Mouse (Mus musculus): ENCODE measurements around the gene Gm48551.

The Gm48551 gene

GRCm38 (mm10) chr10:81356991-81357844, 27.0 kb upstream of the Gm48551 start, which contains the start of gene Mfsd12:
Gene Mfsd12 (plus strand): TSS chr10:81357491.
- peak; percentile 91 for DNase-seq (ENCODE audit: low spot score)

DNA sequence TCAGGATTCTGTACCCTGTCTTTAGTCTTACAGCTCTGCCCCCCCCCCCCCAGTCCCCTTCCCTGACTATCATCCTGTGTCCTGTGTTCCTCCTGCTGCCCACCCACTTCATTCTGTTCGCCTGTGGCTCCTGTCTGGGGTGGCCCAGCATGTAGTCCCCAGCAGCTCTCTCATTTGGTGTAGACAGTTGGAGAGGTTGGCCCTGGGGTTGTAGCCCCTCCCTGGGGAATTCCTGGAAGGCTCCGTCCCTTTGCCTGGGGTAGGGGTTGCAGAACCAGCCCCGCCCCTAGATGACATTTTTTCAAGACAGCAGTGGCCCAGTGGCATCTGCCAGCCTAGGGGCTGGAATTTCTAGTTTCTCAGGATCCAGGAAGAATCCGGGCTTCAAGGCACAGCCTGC, 26.1 kb upstream of the Gm48551 start:
- DNase-seq (ENCODE audit: low spot score): no peak

GRCm38 (mm10) chr10:81358841-81359240, 25.4 kb upstream of the Gm48551 start:
- DNase-seq (ENCODE audit: low spot score): no peak

DNA sequence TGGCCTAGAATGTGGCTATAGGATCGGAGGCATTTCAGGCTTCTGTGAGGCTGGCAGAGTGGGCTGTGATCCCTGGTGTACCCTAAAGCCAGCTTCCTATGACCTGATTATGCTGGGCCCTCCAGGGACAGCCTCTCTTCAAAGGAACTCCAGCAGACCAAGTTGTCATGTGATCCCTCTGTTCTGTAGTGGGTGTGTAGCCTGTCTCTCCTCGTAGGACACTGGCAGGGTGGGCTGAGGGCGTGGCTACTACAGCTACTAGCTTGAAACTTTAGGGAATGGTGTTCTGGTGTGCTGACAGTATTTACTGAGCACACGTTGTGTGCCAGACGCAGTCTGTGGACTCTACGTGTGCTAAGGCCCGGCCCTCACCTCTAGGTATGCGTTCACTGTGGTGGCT, 23.5 kb upstream of the Gm48551 start:
- DNase-seq (ENCODE audit: low spot score): no peak

GRCm38 (mm10) chr10:81362336-81362949, 21.8 kb upstream of the Gm48551 start:
- DNase-seq (ENCODE audit: low spot score): no peak

- DNase-seq (ENCODE audit: low spot score): no peak
Measured at GRCm38 (mm10) chr10:81363436-81364346, 20.6 kb upstream of the Gm48551 start.

DNA sequence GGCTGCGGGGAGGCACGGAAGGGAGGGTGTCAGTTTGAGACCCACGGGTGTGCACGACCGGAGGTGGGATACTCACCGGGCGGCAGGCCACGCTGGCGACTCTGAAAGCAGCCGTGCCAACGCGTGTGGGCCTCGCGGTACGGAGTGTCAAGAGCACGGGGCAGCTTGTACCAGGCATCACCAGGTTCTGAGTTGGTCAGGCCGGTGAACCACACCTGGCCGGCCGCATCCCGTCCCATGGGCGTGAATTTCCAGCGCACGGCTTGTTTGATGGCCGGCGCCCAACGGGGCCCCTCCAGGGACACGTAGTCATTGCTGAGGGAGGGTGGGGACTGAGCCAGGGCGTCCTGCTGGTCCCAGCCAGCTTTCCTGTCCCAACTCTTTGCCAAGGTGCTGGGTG, 19.6 kb upstream of the Gm48551 start:
- DNase-seq (ENCODE audit: low spot score): no peak

DNA sequence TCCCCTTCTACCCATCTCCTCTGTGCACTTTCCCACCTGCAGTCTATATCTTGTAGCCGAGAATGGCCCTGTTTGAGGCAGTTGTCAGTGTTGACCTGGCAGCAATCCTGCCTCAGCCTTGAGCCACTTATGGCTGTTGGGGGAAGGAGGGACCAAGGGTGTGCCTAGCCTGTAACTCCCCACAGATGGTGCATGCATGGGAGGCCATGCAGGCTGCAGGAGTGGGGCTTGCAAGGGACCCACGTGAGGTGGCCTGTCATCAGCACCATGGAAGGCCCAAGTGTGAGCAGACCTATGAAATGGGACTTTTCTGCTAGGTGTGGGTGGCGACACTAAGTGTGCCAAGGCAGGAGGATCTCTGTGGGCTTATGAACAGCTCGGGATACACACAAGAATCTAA, 19.2 kb upstream of the Gm48551 start:
- no peak for DNase-seq (ENCODE audit: low spot score)

- DNase-seq (ENCODE audit: low spot score): no peak
Measured at GRCm38 (mm10) chr10:81365672-81366476, 18.4 kb upstream of the Gm48551 start, which contains the start of gene 4930404N11Rik. Gene 4930404N11Rik (minus strand): TSS chr10:81365816.

- DNase-seq (ENCODE audit: low spot score): no peak
Measured at GRCm38 (mm10) chr10:81366477-81367206, 17.6 kb upstream of the Gm48551 start.

DNA sequence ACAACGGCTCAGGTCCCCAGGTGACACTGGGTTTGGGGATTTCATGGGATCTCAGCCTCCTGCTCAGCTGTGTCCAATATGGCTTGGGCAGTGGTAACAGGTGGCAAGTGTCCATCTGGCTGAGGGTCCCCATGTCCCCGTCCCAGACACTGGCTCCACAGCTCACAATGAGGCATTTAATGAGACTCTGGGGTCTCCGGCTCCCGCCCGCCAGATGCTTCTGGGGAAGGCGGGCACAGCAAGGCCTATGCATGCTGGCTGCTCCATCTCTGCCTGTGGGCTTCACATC, 17.1 kb upstream of the Gm48551 start:
- DNase-seq (ENCODE audit: low spot score): no peak

DNA sequence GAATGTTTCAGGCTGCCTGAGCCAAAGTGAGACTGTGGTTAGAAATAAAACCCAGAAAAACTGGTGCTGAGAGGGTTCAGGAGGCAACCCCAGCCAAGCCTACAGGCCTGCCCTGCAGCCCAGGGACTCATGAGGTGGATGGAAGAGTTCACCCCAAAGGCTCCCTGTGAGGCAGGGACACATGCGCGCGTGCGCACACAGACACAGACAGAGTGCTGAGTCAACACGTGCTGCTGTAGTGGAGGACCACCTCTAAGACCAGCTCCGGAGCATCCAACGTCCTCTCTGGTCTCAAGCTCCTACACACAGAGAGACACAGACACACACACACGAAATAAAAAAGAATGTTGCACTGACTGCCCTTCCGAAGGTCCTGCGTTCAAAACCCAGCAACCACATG, 8.9 kb upstream of the Gm48551 start:
- DNase-seq (ENCODE audit: low spot score): no peak

DNA sequence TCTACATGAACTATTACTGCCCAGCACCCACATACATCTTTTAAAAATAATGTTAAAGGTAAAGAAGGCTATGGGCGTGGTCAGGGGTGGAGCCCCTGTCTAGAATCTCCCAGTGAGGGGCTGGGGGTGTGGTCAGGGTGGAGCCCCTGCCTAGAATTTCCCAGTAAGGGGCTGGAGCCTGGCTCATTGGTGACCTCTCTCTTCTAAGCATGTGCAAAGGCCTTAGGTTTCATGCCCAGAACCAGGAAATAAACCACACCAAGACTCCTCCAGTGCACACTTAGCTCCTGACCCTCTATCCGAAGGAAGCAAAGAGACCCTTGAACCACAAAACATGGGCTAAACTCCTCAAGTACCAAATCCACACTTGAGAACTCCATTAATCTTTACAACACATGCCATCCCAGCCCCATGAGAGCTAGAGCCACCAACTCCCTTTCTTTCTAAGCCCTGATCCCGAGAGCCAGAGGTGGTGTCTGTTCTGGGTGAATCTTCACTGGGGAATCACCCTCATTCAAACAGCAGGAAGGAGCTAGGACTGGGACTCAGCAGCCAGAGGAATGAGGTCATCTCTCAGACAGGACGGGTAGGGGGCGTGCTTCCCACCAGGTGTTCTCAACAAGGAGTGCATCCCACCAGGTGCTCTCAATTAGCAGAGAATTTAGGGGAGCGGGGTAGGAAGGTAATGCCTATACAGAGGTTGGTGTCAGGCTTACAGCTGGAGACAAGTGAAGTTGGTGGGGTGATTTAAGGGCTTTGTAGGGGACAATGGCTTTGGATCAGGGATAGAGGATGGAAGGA, 7.5 kb upstream of the Gm48551 start:
- no peak for DNase-seq (ENCODE audit: low spot score)

GRCm38 (mm10) chr10:81377362-81377664, 7.0 kb upstream of the Gm48551 start:
- DNase-seq (ENCODE audit: low spot score): no peak

- no peak for DNase-seq (ENCODE audit: low spot score)
Measured at GRCm38 (mm10) chr10:81377793-81378552, 6.3 kb upstream of the Gm48551 start, which contains the start of gene Fzr1. Gene Fzr1 (minus strand): TSS chr10:81378516.

- peak; percentile 100 for DNase-seq (ENCODE audit: low spot score)
Measured at GRCm38 (mm10) chr10:81378553-81379182, 5.6 kb upstream of the Gm48551 start.

DNA sequence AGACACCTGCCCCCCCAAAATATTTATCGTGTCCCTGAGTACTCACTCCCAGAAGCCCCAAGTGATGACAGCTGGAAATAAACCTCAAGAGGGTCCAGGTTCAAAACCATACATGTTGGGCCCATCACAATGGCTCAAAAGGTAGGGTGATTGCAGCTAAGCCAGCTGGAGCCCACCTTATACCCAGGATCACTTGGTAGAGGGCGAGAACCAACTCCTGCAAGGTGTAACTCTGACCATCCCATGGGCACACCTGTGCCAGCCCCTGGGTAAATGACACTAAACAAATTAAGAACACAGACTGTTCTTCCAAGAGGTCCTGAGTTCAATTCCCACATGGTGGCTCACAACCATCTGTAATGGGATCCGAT, 5.1 kb upstream of the Gm48551 start:
- no peak for DNase-seq (ENCODE audit: low spot score)

DNA sequence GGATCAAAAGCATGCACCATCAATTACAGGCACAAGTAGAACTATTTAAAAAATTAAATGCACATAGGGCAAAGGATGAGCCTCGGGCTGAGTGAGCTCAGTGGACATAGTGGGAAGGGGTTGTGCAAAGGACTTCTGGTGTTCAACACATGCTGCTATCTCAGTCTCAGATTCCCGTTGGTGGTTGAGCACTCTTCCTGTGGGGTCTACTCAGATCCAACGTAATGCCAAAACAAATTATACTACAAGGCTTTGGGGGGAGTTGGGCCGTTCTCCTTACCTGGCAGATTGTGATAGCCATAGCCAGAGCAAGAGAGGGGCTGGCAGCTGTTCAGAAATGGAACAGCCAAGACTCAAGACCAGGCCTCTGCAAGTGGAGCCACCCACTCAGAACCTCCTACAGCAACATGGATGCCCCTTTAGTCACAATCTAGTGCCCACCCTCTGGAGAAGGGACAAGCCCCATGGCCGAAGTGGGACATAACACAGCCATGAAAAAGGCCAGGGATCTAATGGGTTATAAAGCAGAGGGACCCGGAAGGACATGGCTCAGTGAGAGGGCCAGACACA, 4.4 kb upstream of the Gm48551 start:
- no peak for DNase-seq (ENCODE audit: low spot score)

- DNase-seq (ENCODE audit: low spot score): no peak
Measured at GRCm38 (mm10) chr10:81382039-81382438, 2.2 kb upstream of the Gm48551 start.
